Mouse (Mus musculus) layer of hippocampus, adult 11-12 months (tissue): Measurements from ENCODE around the gene Atl2.
A peak's percentile ranks its signal among the peaks of the same experiment; 100 is the strongest.

Source experiments
- DNase-seq: peaks from one replicate; pipeline ENCODE4 v3.0.0; 2022; ENCODE audit warnings: low spot score

Gene Atl2

DNA sequence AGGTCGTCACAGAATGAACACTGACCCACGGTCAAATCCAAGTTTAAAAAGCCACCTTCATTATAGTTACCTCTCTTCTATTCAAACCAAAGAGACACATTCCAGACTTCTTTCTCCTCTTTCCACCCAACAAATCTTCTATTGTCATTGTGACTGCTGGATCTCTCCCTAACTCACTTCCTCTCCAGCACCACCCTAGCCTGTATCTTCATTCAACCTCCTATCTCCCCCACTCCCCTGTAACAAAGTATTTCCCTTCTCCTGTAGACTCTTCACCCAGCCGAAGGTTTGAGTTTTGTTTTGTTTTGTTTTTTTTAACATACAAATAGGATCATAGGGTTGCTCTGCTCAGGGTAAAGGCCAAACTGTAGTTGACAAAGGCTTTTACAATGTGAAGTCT is 1.7 kb upstream of the Atl2 start:
- DNase-seq = no peak

GRCm38 (mm10) chr17:79894971-79895882 is 696 bp downstream of the Atl2 start:
- peak; percentile 55 for DNase-seq

DNA sequence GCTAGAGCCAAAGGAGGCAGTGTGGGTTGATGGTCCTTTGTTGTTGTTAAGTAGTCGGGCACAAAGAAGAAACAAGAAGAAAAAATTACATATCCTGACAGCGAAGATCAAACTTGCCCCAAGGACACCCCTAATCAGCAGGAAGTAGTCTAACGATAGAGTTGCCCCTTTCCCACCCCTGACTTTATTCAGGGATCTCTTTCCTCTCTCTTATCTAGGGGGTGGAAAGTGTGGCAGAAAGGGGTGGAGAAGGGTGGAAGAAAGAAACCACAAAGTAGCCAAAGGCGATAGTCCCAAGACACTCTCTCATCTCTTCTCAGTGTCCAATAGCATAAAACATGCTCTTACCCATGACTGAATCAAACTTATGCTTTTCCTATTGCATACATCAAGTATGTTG is 1.9 kb downstream of the Atl2 start:
- no peak for DNase-seq

DNA sequence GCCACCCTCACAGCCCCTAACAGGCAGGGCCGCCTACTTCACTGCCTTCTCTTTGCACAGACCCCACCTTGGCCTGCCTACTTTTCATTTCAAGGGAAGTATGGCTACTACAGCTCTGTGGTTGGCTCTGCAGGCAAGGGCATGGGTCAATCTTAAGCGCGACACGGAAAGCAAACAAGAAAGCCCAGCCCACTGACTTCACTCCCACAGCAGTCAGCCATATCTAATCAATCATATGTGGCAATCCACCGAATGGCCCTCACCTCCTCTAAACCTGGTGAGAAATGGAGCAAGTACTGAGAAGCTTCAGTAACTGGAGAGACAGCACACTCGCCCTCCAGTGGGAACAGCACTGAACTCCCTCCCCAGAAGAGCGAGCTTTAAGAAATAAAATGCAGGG is 4.0 kb downstream of the Atl2 start:
- DNase-seq = no peak

DNA sequence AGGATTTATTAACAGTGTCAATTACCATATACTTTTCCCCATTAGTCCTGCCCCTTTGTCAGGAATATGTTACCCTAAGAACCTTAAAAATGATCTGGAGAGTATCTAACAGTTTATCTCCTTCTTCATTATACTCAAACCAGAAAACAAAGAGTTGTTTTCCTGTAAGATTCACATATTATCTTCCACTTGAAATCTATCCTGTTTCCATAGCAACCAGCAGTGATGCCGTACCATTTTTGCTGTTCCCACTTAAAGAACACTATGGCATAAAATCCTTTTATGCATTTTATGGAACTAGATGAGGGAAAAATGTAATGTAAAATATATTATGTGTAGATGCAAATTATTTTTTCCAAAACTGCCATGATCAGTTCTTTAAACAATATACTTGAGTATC is 8.0 kb downstream of the Atl2 start:
- DNase-seq = no peak

- no peak for DNase-seq
Measured at GRCm38 (mm10) chr17:79883198-79883597, 12.7 kb downstream of the Atl2 start.

DNA sequence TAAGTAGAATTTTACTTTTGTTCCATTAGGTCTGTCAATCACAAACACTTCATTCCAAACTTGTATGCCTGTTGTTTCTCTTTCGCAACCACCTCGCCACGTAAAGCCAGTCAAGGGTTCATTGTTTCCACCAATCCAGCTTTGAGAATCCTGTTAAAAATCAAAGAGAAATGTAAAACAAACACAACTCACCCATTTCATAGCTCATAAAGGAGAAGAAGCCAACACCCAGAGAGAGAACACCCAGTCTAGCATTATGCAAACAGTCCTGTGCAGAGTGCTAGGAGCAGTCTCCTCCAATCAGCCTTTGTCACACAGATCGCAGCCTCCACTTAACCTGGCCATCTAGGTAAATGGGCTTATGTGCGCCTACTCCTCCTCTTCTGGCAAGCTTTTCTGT is 30.9 kb downstream of the Atl2 start:
- DNase-seq = no peak

- DNase-seq = no peak
Measured at GRCm38 (mm10) chr17:79864503-79864902, 31.4 kb downstream of the Atl2 start.

- DNase-seq = no peak
Measured at GRCm38 (mm10) chr17:79862038-79862437, 33.9 kb downstream of the Atl2 start.

GRCm38 (mm10) chr17:79855533-79855932 is 40.4 kb downstream of the Atl2 start:
- DNase-seq = peak; percentile 44

GRCm38 (mm10) chr17:79848385-79848784 is 47.5 kb downstream of the Atl2 start:
- no peak for DNase-seq

GRCm38 (mm10) chr17:79846182-79846581 is 49.7 kb downstream of the Atl2 start:
- DNase-seq = no peak

- DNase-seq = no peak
Measured at GRCm38 (mm10) chr17:79845695-79846094, 50.2 kb downstream of the Atl2 start.

DNA sequence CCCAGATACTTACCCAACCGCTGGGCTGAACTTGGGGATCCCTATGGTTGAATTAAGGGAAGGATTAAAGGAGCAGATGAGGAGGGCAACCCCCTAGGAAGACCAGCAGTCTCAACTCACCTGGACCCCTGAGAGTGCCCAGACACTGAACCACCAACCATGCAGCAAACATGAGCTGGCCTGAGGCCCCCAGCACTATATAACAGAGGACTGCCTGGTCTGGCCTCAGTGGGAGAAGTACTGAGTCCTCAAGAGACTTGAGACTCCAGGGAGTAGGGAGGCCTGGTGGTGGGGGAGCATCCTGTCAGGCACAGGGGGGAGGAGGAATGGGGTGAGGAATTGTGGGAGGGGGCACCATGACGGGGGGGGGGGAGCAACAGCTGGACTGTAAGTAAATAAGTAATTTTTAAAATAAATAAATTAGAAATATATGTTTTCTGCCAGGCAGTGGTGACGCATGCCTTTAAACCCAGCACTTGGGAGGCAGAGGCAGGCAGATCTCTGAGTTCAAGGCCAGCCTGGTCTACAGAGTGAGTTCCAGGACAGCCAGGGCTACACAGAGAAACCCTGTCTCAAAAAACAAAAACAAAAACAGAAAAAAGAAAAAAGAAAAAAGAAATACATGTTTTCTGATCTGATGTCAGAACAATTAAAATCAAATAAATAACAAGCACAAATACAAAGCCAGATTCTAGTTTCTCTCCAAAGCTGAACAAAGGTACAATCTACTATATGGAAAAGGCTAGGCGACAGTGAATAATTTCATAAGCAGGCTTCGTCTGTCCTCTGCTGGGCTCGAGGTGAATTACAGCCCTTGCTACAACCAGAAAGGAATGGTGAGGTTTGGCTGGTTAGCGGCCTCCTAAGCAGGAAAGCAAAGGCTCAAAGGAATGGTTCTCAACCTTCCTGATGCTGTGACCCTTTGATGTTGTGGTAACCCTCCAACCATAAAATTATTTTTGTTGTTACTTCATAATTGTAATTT is 55.4 kb downstream of the Atl2 start:
- peak; percentile 79 for DNase-seq

DNA sequence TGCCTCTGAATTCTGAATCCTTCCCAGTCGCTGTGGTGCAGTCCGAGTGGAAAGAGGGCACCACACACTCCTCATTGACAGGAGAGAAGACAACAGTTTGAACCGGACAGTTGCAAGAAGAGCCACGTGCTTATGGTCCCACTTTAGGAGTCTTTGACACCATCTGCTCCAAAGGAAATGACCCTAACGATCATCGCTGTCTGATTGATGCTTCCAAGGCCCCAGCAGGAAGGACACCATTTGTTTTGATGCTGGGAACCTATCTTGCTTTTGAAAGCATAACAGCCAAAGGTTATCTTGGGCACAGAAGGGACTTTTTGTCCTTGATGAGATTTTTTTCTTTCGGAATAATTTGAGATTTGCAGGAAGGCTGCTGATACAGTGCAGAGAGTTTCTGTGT is 58.9 kb downstream of the Atl2 start:
- no peak for DNase-seq

DNA sequence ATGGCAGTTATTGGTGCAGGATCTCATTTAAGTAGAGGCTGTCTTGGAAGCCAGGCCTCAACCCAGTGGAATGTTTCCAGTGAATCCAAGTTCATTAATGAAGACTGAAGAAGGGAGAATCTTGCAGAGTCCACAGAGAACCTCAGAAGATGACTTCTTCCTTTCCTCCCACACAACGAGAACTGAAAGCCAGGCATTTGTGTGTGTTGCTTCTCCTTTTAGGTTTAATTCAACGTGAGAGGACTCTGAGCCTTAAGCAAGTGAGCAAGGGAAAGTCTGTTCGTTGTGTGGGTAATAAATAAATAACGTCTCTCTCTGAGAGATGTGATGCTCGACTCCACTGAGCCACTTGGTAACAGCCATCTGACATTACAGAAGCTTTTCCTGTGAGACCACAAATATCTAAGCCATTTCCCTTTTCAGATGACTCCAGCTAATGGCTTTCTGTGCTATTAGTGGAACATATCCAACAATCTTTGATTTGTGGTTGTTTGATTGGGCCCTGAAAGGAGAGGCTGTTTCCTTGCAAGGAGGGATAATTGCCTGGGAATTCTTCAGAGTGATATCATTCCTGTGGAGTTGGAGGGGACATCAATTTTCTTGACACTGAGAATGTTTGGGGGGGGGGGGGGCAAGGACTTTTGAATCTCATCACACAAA is 60.1 kb downstream of the Atl2 start:
- no peak for DNase-seq

DNA sequence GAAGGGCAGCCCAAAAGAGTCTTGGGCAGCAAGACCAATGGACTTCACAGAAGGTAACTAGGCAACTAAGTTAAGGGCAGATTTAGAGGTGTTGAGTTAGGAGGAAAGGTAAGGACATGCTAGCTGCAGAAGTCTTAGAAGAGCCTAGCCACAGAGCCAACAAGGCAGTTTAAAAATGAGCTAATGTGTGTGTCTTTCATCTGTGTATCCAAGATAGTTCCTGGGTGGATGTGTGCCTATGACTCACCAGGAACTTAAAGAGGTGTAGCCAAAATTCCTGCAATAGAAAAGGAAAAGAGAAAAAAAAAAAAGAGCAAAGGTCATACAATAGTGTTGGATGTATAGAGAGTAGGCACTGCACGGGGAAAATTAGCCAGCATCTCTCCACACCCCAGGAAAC is 63.6 kb downstream of the Atl2 start:
- no peak for DNase-seq

DNA sequence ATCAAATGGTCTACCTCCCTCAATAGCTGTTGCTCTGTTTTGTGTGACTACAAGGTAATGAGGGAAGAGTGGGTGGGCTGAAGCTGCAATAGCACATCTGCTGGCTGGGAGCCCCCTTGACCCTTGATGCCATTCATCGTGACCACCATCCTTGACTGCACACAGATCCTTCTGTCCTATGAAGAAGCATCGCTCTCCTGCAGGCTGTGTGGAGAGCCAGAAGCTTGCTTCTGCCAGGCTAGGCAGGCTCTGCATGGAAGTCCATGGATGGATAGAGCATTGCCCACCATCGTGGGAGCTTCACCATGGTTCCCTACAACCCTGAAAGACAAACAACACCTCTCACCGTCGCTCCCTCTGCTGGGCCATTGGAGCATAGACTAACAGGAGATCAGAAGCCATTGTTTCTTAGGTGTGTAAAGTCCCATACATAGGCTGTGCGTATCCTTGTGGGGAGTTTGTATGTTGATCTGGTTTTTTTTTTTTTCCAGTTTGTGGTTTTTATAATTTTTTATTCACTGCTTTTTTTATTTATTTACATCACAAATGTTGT is 69.4 kb downstream of the Atl2 start:
- DNase-seq = no peak

- DNase-seq = peak; percentile 10
Measured at GRCm38 (mm10) chr17:79825241-79826030, 70.5 kb downstream of the Atl2 start.

DNA sequence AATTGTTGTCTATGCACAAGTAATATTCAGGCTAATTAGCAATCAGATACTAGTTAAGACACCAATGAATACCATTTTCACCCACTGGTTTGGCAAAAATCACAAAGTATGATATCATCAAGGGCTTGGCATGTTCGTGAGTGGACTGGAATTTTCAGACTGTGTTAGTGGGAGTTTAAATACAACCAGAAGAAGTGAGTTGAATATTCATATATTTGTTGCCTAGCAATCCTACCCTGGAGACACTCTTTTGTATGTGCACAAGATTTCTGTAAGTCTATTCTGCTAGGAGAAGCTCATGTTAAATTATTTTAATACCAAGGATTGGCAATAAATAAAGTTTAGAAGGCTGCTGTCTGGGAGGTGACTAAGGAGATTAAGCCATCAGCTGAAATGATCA is 71.5 kb downstream of the Atl2 start:
- no peak for DNase-seq

DNA sequence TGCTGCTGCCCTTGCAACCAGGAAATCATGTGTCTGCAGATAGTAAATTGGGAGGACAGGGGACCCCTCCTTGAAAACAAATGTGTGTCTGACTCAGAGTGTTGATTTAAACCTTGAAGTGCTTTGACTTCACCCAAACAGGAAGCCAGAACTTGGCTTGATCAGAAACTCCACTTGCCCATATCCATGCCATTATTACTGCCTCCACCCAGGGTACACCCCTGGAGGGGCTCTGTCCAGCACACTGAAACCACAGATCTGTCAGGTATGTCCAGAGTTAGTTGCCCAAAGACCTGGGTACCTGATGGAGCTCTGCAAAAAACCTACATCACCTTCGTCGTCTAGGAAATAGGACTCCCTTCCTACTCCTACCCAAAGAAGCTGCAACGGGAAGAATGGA is 77.0 kb downstream of the Atl2 start:
- DNase-seq = no peak
